Mouse (Mus musculus): Measurements from ENCODE around the gene Det1. TPM values are rescaled to one million over a fixed set of nuclear protein-coding genes. Genes with fewer than 3 reads are reported as not detected.

Gene Det1
- polyA plus RNA-seq, 1 experiment from 2014 or later = 23.3 TPM

- no peak overlapping the region for H3K27ac ChIP-seq (ENCODE audit: low read depth, low read length)
- no peak overlapping the region for H3K4me2 ChIP-seq (replicated peaks; ENCODE audit: low read depth, low read length)
- H3K9ac ChIP-seq (ENCODE audit: low read depth, low read length) = no peak overlapping the region
- H3K9me3 ChIP-seq (ENCODE audit: control insufficient read depth, low read length) = no peaks in the 10 kb centered on the region
- H3K36me3 ChIP-seq (ENCODE audit: control insufficient read depth, insufficient read depth, low read length) = no peaks in the 10 kb centered on the region
- no peak overlapping the region for H3K4me3 ChIP-seq (ENCODE audit: low read length)
- no peak for ATAC-seq (ENCODE audit: low FRiP score, low TSS enrichment)
- 9% methylated on average over 6 of the region's 6 CpGs for WGBS
- H3K4me1 ChIP-seq (ENCODE audit: control insufficient read depth, insufficient read depth, low read length) = 0 out of 2 replicates have a peak, but pooled peaks cover 13% of the 10 kb centered on the region
- peaks cover 44% of the 10 kb centered on the region for H3K27me3 ChIP-seq (ENCODE audit: control insufficient read depth, insufficient read depth, low read length)
Measured at GRCm38 (mm10) chr7:78884139-78884538, 37.1 kb upstream of the Det1 start.

DNA sequence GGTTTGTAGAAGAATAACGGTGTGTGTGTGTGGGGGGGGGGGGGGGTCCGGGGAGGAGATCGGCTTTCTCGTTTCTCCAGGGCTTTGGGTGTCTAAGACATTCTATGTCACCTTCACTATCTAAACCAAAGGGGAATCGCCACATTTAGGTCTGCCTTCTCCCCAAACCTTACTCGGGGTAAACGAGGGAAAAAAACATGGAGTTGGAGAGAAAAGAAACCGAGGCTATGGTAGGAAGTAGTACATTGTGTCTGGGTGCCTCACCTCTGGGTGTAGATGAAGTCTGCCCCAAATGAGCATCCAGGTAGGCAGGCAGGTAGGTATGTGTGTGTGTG, 36.6 kb upstream of the Det1 start:
- H3K4me3 ChIP-seq (ENCODE audit: low read length) = no peak overlapping the region
- no peaks in the 10 kb centered on the region for H3K9me3 ChIP-seq (ENCODE audit: control insufficient read depth, low read length)
- H3K4me1 ChIP-seq (ENCODE audit: control insufficient read depth, insufficient read depth, low read length) = 0 out of 2 replicates have a peak, but pooled peaks cover 13% of the 10 kb centered on the region
- H3K27me3 ChIP-seq (ENCODE audit: control insufficient read depth, insufficient read depth, low read length) = peaks cover 45% of the 10 kb centered on the region
- 11% methylated on average over 8 of the region's 8 CpGs for WGBS
- H3K36me3 ChIP-seq (ENCODE audit: control insufficient read depth, insufficient read depth, low read length) = no peaks in the 10 kb centered on the region
- H3K27ac ChIP-seq (ENCODE audit: low read depth, low read length) = no peak overlapping the region
- H3K9ac ChIP-seq (ENCODE audit: low read depth, low read length) = no peak overlapping the region
- no peak overlapping the region for H3K4me2 ChIP-seq (replicated peaks; ENCODE audit: low read depth, low read length)
- ATAC-seq (ENCODE audit: low FRiP score, low TSS enrichment) = no peak

DNA sequence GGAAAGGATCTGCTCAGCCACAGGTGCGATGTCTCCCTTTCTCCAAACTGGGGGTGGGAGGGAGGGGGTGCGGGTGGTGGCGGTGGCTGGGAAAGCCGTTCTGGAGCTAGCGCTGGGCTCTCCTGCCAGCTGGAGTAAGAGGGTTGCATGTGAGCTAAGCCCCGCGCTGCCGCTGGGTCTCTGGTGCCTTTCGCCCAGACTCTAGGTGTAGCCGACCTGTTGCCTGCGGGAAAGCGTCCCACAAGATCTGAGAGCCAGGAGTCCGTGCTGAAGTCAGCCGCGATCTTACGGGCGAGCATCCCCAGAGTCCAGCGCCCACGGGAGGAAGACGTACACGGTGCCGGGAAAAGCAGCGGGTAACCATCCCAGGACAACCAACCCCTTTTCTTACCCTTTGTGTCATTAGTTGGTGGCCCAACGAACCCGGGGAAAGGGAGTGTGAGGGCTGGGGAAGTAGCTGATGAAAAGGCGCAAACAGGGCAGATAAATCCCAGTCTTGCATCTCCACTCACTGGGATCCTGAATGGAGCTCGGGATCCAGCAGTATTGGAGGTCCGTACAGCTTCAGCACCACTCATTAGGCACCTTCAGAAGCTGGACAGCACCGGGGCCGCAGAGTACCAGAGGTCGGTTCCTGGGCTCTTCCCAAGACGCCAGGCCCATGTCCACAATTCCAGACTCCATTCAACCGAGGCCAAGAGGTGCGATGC, 36.1 kb upstream of the Det1 start:
- no peaks in the 10 kb centered on the region for H3K36me3 ChIP-seq (ENCODE audit: control insufficient read depth, insufficient read depth, low read length)
- no peaks in the 10 kb centered on the region for H3K9me3 ChIP-seq (ENCODE audit: control insufficient read depth, low read length)
- peak overlapping the region; percentile 34; the same call in 1 of the 2 replicates for H3K9ac ChIP-seq (ENCODE audit: low read depth, low read length)
- peak overlapping the region; percentile 36; the same call in 1 of the 2 replicates for H3K4me2 ChIP-seq (replicated peaks; ENCODE audit: low read depth, low read length)
- no peak for ATAC-seq (ENCODE audit: low FRiP score, low TSS enrichment)
- H3K4me1 ChIP-seq (ENCODE audit: control insufficient read depth, insufficient read depth, low read length) = 0 out of 2 replicates have a peak, but pooled peaks cover 13% of the 10 kb centered on the region
- no peak overlapping the region for H3K27ac ChIP-seq (ENCODE audit: low read depth, low read length)
- H3K4me3 ChIP-seq (ENCODE audit: low read length) = peak overlapping the region; percentile 29
- H3K27me3 ChIP-seq (ENCODE audit: control insufficient read depth, insufficient read depth, low read length) = peaks cover 43% of the 10 kb centered on the region
- WGBS = 1% methylated on average over 30 of the region's 34 CpGs

DNA sequence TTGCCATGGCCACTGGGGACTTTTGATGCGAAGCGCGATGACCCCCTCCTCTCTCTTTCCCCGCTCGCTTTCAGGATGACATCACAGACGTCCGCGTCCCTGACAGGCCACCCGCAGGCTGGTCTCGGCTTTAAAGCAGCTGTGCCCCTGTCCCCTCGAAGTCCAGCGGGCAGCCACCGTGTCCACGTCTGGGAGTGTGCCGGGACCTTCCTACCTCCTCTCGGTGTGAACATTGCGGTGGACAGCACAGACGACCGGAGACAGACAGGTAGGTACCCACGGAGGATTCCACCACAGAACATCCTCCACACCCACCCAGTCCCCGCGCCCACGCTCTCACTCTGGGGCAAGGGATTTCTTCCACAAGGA, 35.4 kb upstream of the Det1 start:
- peak; percentile 50; the same call in 1 of the 2 replicates for ATAC-seq (ENCODE audit: low FRiP score, low TSS enrichment)
- peaks cover 43% of the 10 kb centered on the region for H3K27me3 ChIP-seq (ENCODE audit: control insufficient read depth, insufficient read depth, low read length)

DNA sequence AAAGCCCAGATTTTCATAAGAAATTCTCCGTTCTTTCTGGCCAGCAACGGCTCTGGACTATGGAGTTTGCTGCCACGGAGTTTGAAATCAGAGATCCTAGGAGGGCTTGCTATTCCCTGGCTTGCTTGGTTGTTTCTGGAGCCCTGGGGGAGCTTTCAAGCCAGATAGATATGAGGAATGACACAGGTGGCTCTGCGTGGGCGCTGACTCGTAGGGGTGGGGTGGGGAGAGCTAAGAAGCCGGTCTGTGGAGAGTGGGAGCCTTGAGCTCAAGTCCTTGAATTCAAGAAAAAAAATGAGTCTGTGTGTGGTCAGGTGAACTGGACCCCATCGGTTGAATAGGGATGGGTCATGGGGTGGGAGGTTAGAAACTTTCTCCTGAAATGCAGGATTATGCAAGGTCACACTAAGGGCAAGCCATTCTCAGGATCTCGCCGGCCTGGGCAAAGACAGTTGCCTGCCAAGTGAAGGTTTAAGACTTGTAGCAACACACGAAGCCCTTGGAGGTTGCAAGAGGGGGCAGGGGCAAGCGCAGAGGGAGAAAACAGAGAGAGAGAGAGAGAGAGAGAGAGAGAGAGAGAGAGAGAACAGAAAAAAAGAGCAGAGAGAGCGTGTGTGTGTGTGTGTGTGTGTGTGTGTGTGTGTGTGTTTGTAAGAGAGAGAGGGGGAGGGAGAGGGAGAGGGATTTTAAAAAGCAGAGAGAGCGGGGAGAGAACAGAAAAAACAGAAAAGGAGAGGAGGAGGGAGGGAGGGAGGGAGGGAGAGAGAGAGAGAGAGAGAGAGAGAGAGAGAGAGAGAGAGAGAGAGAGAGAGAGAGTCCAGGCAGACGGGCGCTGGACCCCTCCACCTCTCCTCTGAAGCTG, 34.8 kb upstream of the Det1 start:
- peak overlapping the region; percentile 29 for H3K4me3 ChIP-seq (ENCODE audit: low read length)
- peak overlapping the region; percentile 36 for H3K4me2 ChIP-seq (replicated peaks; ENCODE audit: low read depth, low read length)
- ATAC-seq (ENCODE audit: low FRiP score, low TSS enrichment) = no peak; the same call in 1 of the 2 replicates
- H3K27me3 ChIP-seq (ENCODE audit: control insufficient read depth, insufficient read depth, low read length) = peaks cover 37% of the 10 kb centered on the region
- no peaks in the 10 kb centered on the region for H3K9me3 ChIP-seq (ENCODE audit: control insufficient read depth, low read length)
- H3K36me3 ChIP-seq (ENCODE audit: control insufficient read depth, insufficient read depth, low read length) = no peaks in the 10 kb centered on the region
- H3K9ac ChIP-seq (ENCODE audit: low read depth, low read length) = no peak overlapping the region
- no peak overlapping the region for H3K27ac ChIP-seq (ENCODE audit: low read depth, low read length)
- 12% methylated on average over 16 of the region's 16 CpGs for WGBS
- H3K4me1 ChIP-seq (ENCODE audit: control insufficient read depth, insufficient read depth, low read length) = 0 out of 2 replicates have a peak, but pooled peaks cover 13% of the 10 kb centered on the region

More for the DNA sequence above, 35.4 kb upstream of the Det1 start:
- Histone ChIP-seq H3K4me1 (ENCODE audit: control insufficient read depth, insufficient read depth, low read length) (0 out of 2 replicates have a peak, but pooled peaks cover 13% of the 10 kb centered on the region), H3K9me3 (ENCODE audit: control insufficient read depth, low read length) (no peaks in the 10 kb centered on the region), H3K27ac (ENCODE audit: low read depth, low read length) (no peak overlapping the region), H3K4me3 (ENCODE audit: low read length) (peak overlapping the region; percentile 29), H3K4me2 (replicated peaks; ENCODE audit: low read depth, low read length) (peak overlapping the region; percentile 36), H3K9ac (ENCODE audit: low read depth, low read length) (no peak overlapping the region), H3K36me3 (ENCODE audit: control insufficient read depth, insufficient read depth, low read length) (no peaks in the 10 kb centered on the region)
- WGBS = 2% methylated on average over 18 of the region's 23 CpGs

DNA sequence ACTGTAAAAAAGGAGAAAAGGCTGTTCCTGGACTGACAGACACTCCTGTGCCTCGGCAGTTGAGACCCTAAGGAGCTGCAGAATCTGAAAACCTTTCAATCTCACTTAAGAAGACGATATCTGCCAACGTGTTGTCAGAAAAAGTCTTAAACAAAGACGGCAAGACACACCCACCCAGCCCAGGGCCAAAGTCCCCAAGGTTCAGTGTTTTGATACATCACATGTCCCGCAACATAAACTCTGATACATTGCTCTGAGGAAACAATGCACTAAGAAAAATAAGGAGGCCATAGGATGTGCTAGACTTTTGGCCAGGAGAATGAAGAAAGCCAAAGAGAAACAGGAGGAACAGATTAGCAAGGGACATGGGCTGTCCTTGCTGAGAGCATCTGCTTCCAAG, 25.8 kb upstream of the Det1 start:
- no peak overlapping the region for H3K4me3 ChIP-seq (ENCODE audit: low read length)
- H3K9me3 ChIP-seq (ENCODE audit: control insufficient read depth, low read length) = no peaks in the 10 kb centered on the region
- no peaks in the 10 kb centered on the region for H3K4me1 ChIP-seq (ENCODE audit: control insufficient read depth, insufficient read depth, low read length)
- no peak overlapping the region for H3K4me2 ChIP-seq (replicated peaks; ENCODE audit: low read depth, low read length)
- no peaks in the 10 kb centered on the region for H3K36me3 ChIP-seq (ENCODE audit: control insufficient read depth, insufficient read depth, low read length)
- H3K9ac ChIP-seq (ENCODE audit: low read depth, low read length) = no peak overlapping the region
- no peak overlapping the region for H3K27ac ChIP-seq (ENCODE audit: low read depth, low read length)
- WGBS = 73% methylated on average over 5 of the region's 5 CpGs
- ATAC-seq (ENCODE audit: low FRiP score, low TSS enrichment) = no peak
- no peaks in the 10 kb centered on the region for H3K27me3 ChIP-seq (ENCODE audit: control insufficient read depth, insufficient read depth, low read length)

GRCm38 (mm10) chr7:78872366-78872765, 25.3 kb upstream of the Det1 start:
- Histone ChIP-seq H3K36me3 (ENCODE audit: control insufficient read depth, insufficient read depth, low read length) (no peaks in the 10 kb centered on the region), H3K4me2 (replicated peaks; ENCODE audit: low read depth, low read length) (no peak overlapping the region), H3K4me3 (ENCODE audit: low read length) (no peak overlapping the region), H3K9ac (ENCODE audit: low read depth, low read length) (no peak overlapping the region), H3K4me1 (ENCODE audit: control insufficient read depth, insufficient read depth, low read length) (no peaks in the 10 kb centered on the region), H3K27me3 (ENCODE audit: control insufficient read depth, insufficient read depth, low read length) (no peaks in the 10 kb centered on the region), H3K9me3 (ENCODE audit: control insufficient read depth, low read length) (no peaks in the 10 kb centered on the region), H3K27ac (ENCODE audit: low read depth, low read length) (no peak overlapping the region)
- no peak for ATAC-seq (ENCODE audit: low FRiP score, low TSS enrichment)
- WGBS = 87% methylated on average over 6 of the region's 6 CpGs

DNA sequence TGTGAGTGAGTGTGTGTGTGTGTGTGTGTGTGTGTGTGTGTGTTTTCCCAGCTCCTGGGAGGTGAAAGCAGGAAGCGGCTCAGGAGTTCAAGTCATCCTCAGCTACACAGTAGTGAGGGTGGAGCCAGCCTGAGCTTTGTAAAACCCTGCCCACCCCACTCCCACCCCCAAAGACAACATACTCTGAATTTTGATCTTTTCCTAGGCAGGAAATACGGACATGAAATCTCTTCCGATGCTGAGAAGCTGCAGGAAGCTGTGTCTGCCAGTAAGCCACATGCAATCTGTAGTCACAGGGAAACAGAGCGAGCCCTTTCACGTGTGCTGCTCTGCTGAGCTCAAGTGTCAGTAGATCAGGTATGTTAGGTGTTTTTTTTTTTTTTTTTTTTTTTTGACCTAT, 21.7 kb upstream of the Det1 start:
- no peak overlapping the region for H3K4me3 ChIP-seq (ENCODE audit: low read length)
- 28% methylated on average over 5 of the region's 5 CpGs for WGBS
- no peak overlapping the region for H3K27ac ChIP-seq (ENCODE audit: low read depth, low read length)
- H3K36me3 ChIP-seq (ENCODE audit: control insufficient read depth, insufficient read depth, low read length) = no peaks in the 10 kb centered on the region
- no peak overlapping the region for H3K9ac ChIP-seq (ENCODE audit: low read depth, low read length)
- no peak overlapping the region for H3K4me2 ChIP-seq (replicated peaks; ENCODE audit: low read depth, low read length)
- no peaks in the 10 kb centered on the region for H3K9me3 ChIP-seq (ENCODE audit: control insufficient read depth, low read length)
- ATAC-seq (ENCODE audit: low FRiP score, low TSS enrichment) = peak; percentile 39; the same call in 1 of the 2 replicates
- H3K4me1 ChIP-seq (ENCODE audit: control insufficient read depth, insufficient read depth, low read length) = no peaks in the 10 kb centered on the region
- no peaks in the 10 kb centered on the region for H3K27me3 ChIP-seq (ENCODE audit: control insufficient read depth, insufficient read depth, low read length)
